ENCODE assay signal across 9 mouse cellular contexts in genomic region chr17:56819694-56820111, GRCm38 (mm10). TPM values are rescaled to one million over a fixed set of nuclear protein-coding genes. Genes with fewer than 3 reads are reported as not detected.
DNase-seq lines count a peak whose midpoint lies in the region; ATAC-seq and TF ChIP-seq lines count a peak whose summit lies in the region.
"Had no signal": no experiment of that assay in that cellular context is flagged by ENCODE, and none has a peak within 500 bp of the region (broad histone marks: within the 10 kb centered on the region; RNA-seq: fewer than 3 reads in every experiment).

No protein-coding gene starts in this region.

- DNase-seq in forebrain, embryonic 10.5 days (ENCODE audit: extremely low spot score, low spot score): no peak
- DNase-seq in forebrain, embryonic 11.5 days (ENCODE audit: low spot score): no peak
- DNase-seq in 416B (ENCODE audit: low read depth): peak; percentile 69
- peak; percentile 71 for DNase-seq in lung, postnatal 0 days (ENCODE audit: low spot score)
- no peak for DNase-seq in right cerebral cortex, postnatal 4 days
- DNase-seq in kidney, adult 9 months: no peak

- no peak overlapping the region for H3K4me3 ChIP-seq in forebrain, embryonic 10.5 days
- H3K4me3 ChIP-seq in forebrain, embryonic 11.5 days (ENCODE audit: low read depth, low read length): no peak overlapping the region
- no peak overlapping the region for H3K4me3 ChIP-seq in lung, postnatal 0 days (ENCODE audit: low read depth, low read length)
- H3K4me3 ChIP-seq in stomach, embryonic 15.5 days (replicated peaks): no peak overlapping the region

- no peak for ATAC-seq in forebrain, embryonic 11.5 days (replicated peaks; ENCODE audit: low FRiP score)
- peak; percentile 85 for ATAC-seq in granulocyte monocyte progenitor cell, adult 5-6 weeks (replicated peaks; ENCODE audit: poor library complexity, severe bottlenecking)
- ATAC-seq in lung, postnatal 0 days: peak; percentile 94
- peak; percentile 78 for ATAC-seq in stomach, embryonic 15.5 days (ENCODE audit: insufficient read depth, low FRiP score, low read depth)

- H3K4me1 ChIP-seq in forebrain, embryonic 10.5 days: peaks cover 36% of the 10 kb centered on the region
- peaks cover 10% of the 10 kb centered on the region for H3K4me1 ChIP-seq in forebrain, embryonic 11.5 days (replicated peaks; ENCODE audit: control insufficient read depth, insufficient read depth, low read length)
- H3K4me1 ChIP-seq in lung, postnatal 0 days (ENCODE audit: insufficient read depth, low read depth, low read length): no peaks in the 10 kb centered on the region
- peaks cover 15% of the 10 kb centered on the region for H3K4me1 ChIP-seq in stomach, embryonic 15.5 days

- 88% methylated on average over 8 of the region's 8 CpGs for WGBS in forebrain, embryonic 10.5 days
- 85% methylated on average over 8 of the region's 8 CpGs for WGBS in forebrain, embryonic 11.5 days
- WGBS in lung, postnatal 0 days: 46% methylated on average over 8 of the region's 8 CpGs
- 59% methylated on average over 8 of the region's 8 CpGs for WGBS in stomach, embryonic 15.5 days

- H3K27ac ChIP-seq in forebrain, embryonic 10.5 days: peak overlapping the region; percentile 62
- no peak overlapping the region for H3K27ac ChIP-seq in forebrain, embryonic 11.5 days (ENCODE audit: low read depth, low read length)
- H3K27ac ChIP-seq in lung, postnatal 0 days (ENCODE audit: low read length): peak overlapping the region; percentile 17; the same call in 1 of the 2 replicates
- peak overlapping the region; percentile 66 for H3K27ac ChIP-seq in stomach, embryonic 15.5 days

- no peaks in the 10 kb centered on the region for H3K36me3 ChIP-seq in forebrain, embryonic 10.5 days (replicated peaks)
- H3K36me3 ChIP-seq in forebrain, embryonic 11.5 days (ENCODE audit: control insufficient read depth, insufficient read depth, low read length): no peaks in the 10 kb centered on the region
- H3K36me3 ChIP-seq in lung, postnatal 0 days (ENCODE audit: insufficient read depth, low read length): no peaks in the 10 kb centered on the region
- H3K36me3 ChIP-seq in stomach, embryonic 15.5 days: no peaks in the 10 kb centered on the region

- peaks cover 3% of the 10 kb centered on the region; the same call in 1 of the 2 replicates for H3K27me3 ChIP-seq in forebrain, embryonic 10.5 days (ENCODE audit: poor library complexity, severe bottlenecking)
- H3K27me3 ChIP-seq in forebrain, embryonic 11.5 days (ENCODE audit: control insufficient read depth, insufficient read depth, low read length): no peaks in the 10 kb centered on the region
- no peaks in the 10 kb centered on the region for H3K27me3 ChIP-seq in lung, postnatal 0 days (replicated peaks; ENCODE audit: insufficient read depth, low read length)
- H3K27me3 ChIP-seq in stomach, embryonic 15.5 days (replicated peaks): no peaks in the 10 kb centered on the region

- no peak for TF ChIP-seq EP300 in lung, postnatal 0 days (IDR thresholded peaks at IDR 0.05)

- no peak overlapping the region for H3K4me2 ChIP-seq in forebrain, embryonic 11.5 days (ENCODE audit: low read depth, low read length, severe bottlenecking)
- no peak overlapping the region for H3K4me2 ChIP-seq in lung, postnatal 0 days (replicated peaks; ENCODE audit: low read depth, low read length)
- H3K4me2 ChIP-seq in stomach, embryonic 15.5 days: no peak overlapping the region; the same call in 1 of the 2 replicates

- no peak for TF ChIP-seq CTCF in lung, postnatal 0 days (IDR thresholded peaks at IDR 0.05)

- no peak overlapping the region for H3K9ac ChIP-seq in forebrain, embryonic 11.5 days (ENCODE audit: low read length)
- no peak overlapping the region for H3K9ac ChIP-seq in lung, postnatal 0 days (replicated peaks; ENCODE audit: low read depth)
- H3K9ac ChIP-seq in stomach, embryonic 15.5 days: no peak overlapping the region

- no peaks in the 10 kb centered on the region for H3K9me3 ChIP-seq in forebrain, embryonic 10.5 days
- no peaks in the 10 kb centered on the region for H3K9me3 ChIP-seq in forebrain, embryonic 11.5 days (ENCODE audit: control insufficient read depth, low read length)
- no peaks in the 10 kb centered on the region for H3K9me3 ChIP-seq in lung, postnatal 0 days (ENCODE audit: low read length)
- no peaks in the 10 kb centered on the region for H3K9me3 ChIP-seq in stomach, embryonic 15.5 days

RNA-seq across cellular contexts. Expression of gene Rfx2, which starts 11.1 kb away (rescaled TPM):
- polyA plus RNA-seq in forebrain, embryonic 10.5 days (2016; fragmentation: Nextera tagmentation; extraction: Ambion mirVana): 7.8 and 9.6 TPM in 2 replicates
- 10.9 and 11.1 TPM in 2 replicates for polyA plus RNA-seq in forebrain, embryonic 11.5 days (2014; fragmentation: Nextera tagmentation; extraction: Ambion mirVana)
- total RNA-seq in granulocyte monocyte progenitor cell, adult 5-6 weeks (2014; fragmentation: Nextera tagmentation): 4.4 and 6.4 TPM in 2 replicates
- 1.6 and 2.8 TPM in 2 replicates for total RNA-seq in granulocyte monocyte progenitor cell, adult 5-6 weeks (2017)
- polyA plus RNA-seq in lung, postnatal 0 days (2015; fragmentation: Nextera tagmentation; extraction: Ambion mirVana): 5.9 and 6.6 TPM in 2 replicates
- polyA plus RNA-seq in stomach, embryonic 15.5 days (2015; fragmentation: Nextera tagmentation; extraction: Ambion mirVana): 6.1 and 6.6 TPM in 2 replicates

RNA-seq across cellular contexts. Expression of gene Prr22, which starts 49.7 kb away (rescaled TPM):
- 1.8 and 1.9 TPM in 2 replicates for polyA plus RNA-seq in forebrain, embryonic 10.5 days (2016; fragmentation: Nextera tagmentation; extraction: Ambion mirVana)
- 1.3 and 1.8 TPM in 2 replicates for polyA plus RNA-seq in forebrain, embryonic 11.5 days (2014; fragmentation: Nextera tagmentation; extraction: Ambion mirVana)
- 0.17 and 2.6 TPM in 2 replicates for total RNA-seq in granulocyte monocyte progenitor cell, adult 5-6 weeks (2014; fragmentation: Nextera tagmentation)
- total RNA-seq in granulocyte monocyte progenitor cell, adult 5-6 weeks (2017): 1.6 and 1.7 TPM in 2 replicates
- 0.23 and 0.33 TPM in 2 replicates for polyA plus RNA-seq in lung, postnatal 0 days (2015; fragmentation: Nextera tagmentation; extraction: Ambion mirVana)
- 1.3 and 1.4 TPM in 2 replicates for polyA plus RNA-seq in stomach, embryonic 15.5 days (2015; fragmentation: Nextera tagmentation; extraction: Ambion mirVana)

RNA-seq across cellular contexts. Expression of gene Acsbg2, which starts 54.5 kb away (rescaled TPM):
- polyA plus RNA-seq in forebrain, embryonic 10.5 days (2016; fragmentation: Nextera tagmentation; extraction: Ambion mirVana): not detected in 2 replicates
- polyA plus RNA-seq in forebrain, embryonic 11.5 days (2014; fragmentation: Nextera tagmentation; extraction: Ambion mirVana): not detected in 2 replicates
- total RNA-seq in granulocyte monocyte progenitor cell, adult 5-6 weeks (2014; fragmentation: Nextera tagmentation): not detected in 2 replicates
- total RNA-seq in granulocyte monocyte progenitor cell, adult 5-6 weeks (2017): not detected in 2 replicates
- polyA plus RNA-seq in lung, postnatal 0 days (2015; fragmentation: Nextera tagmentation; extraction: Ambion mirVana): not detected in 2 replicates
- not detected in 2 replicates for polyA plus RNA-seq in stomach, embryonic 15.5 days (2015; fragmentation: Nextera tagmentation; extraction: Ambion mirVana)
- polyA plus RNA-seq: C2C12 had no signal

RNA-seq across cellular contexts. Expression of gene Dus3l, which starts 55.1 kb away (rescaled TPM):
- polyA plus RNA-seq in forebrain, embryonic 10.5 days (2016; fragmentation: Nextera tagmentation; extraction: Ambion mirVana): 46.0 and 46.2 TPM in 2 replicates
- 40.4 and 43.1 TPM in 2 replicates for polyA plus RNA-seq in forebrain, embryonic 11.5 days (2014; fragmentation: Nextera tagmentation; extraction: Ambion mirVana)
- total RNA-seq in granulocyte monocyte progenitor cell, adult 5-6 weeks (2014; fragmentation: Nextera tagmentation): 20.5 and 22.8 TPM in 2 replicates
- 18.2 and 21.8 TPM in 2 replicates for total RNA-seq in granulocyte monocyte progenitor cell, adult 5-6 weeks (2017)
- polyA plus RNA-seq in lung, postnatal 0 days (2015; fragmentation: Nextera tagmentation; extraction: Ambion mirVana): 26.3 and 29.7 TPM in 2 replicates
- 40.1 and 48.2 TPM in 2 replicates for polyA plus RNA-seq in stomach, embryonic 15.5 days (2015; fragmentation: Nextera tagmentation; extraction: Ambion mirVana)

RNA-seq across cellular contexts. Expression of gene 1700061G19Rik, which starts 55.6 kb away (rescaled TPM):
- polyA plus RNA-seq in forebrain, embryonic 10.5 days (2016; fragmentation: Nextera tagmentation; extraction: Ambion mirVana): 0.26 and 0.46 TPM in 2 replicates
- 0.53 and 0.57 TPM in 2 replicates for polyA plus RNA-seq in forebrain, embryonic 11.5 days (2014; fragmentation: Nextera tagmentation; extraction: Ambion mirVana)
- total RNA-seq in granulocyte monocyte progenitor cell, adult 5-6 weeks (2014; fragmentation: Nextera tagmentation): 0.47 TPM in 1 of 2 replicates, not detected in the other
- total RNA-seq in granulocyte monocyte progenitor cell, adult 5-6 weeks (2017): 0.17 TPM in 1 of 2 replicates, not detected in the other
- 0.15 and 0.23 TPM in 2 replicates for polyA plus RNA-seq in lung, postnatal 0 days (2015; fragmentation: Nextera tagmentation; extraction: Ambion mirVana)
- 0.31 and 0.63 TPM in 2 replicates for polyA plus RNA-seq in stomach, embryonic 15.5 days (2015; fragmentation: Nextera tagmentation; extraction: Ambion mirVana)

Comparison
In these comparisons a context has a peak if more than half of its experiments do, and no peak if none do; other contexts are left out.
1. DNase-seq: peak in 416B (single experiment) and lung, postnatal 0 days (single experiment); none in forebrain, embryonic 10.5 days (single experiment), forebrain, embryonic 11.5 days (single experiment), right cerebral cortex, postnatal 4 days (single experiment) and kidney, adult 9 months (single experiment).